Mouse (Mus musculus) heart, embryonic 13.5 days (tissue): Measurements from ENCODE around the gene Hspa12a. TPM values are rescaled to one million over a fixed set of nuclear protein-coding genes. Genes with fewer than 3 reads are reported as not detected.

Source experiments
- ATAC-seq: fragments of 200-750 bp; cut with Nextera tagmentation; 2 replicates; pipeline ENCODE4 v1.8.0; 2017; ENCODE audit warnings: moderate TSS enrichment; ENCODE audit not compliant: insufficient number of reproducible peaks, low FRiP score, low TSS enrichment; ENCODE audit errors: extremely low read depth
- H3K27ac ChIP-seq: fragments of 300-500 bp; sonication (generic); replicated peaks from 2 replicates; pipeline ENCODE4 v1.5.1; 2015; ENCODE audit warnings: moderate library complexity, mild to moderate bottlenecking, inconsistent platforms
- H3K27me3 ChIP-seq: fragments of 300-500 bp; sonication (generic); replicated peaks from 2 replicates; pipeline ENCODE4 v1.6.1; 2015; ENCODE audit warnings: mild to moderate bottlenecking, inconsistent platforms
- H3K36me3 ChIP-seq: fragments of 300-500 bp; sonication (generic); 2 replicates; pipeline ENCODE4 v1.6.1; 2015; ENCODE audit warnings: mild to moderate bottlenecking, inconsistent platforms
- H3K4me1 ChIP-seq: fragments of 300-500 bp; sonication (generic); 2 replicates; pipeline ENCODE4 v1.6.1; 2015; ENCODE audit warnings: inconsistent platforms
- H3K4me2 ChIP-seq: fragments of 300-500 bp; sonication (generic); 2 replicates; pipeline ENCODE4 v1.6.1; 2015; ENCODE audit warnings: inconsistent platforms, mild to moderate bottlenecking, moderate library complexity
- H3K4me3 ChIP-seq: fragments of 300-500 bp; sonication (generic); 2 replicates; pipeline ENCODE4 v1.5.1; 2015; ENCODE audit warnings: moderate library complexity, mild to moderate bottlenecking, inconsistent platforms
- H3K9ac ChIP-seq: fragments of 300-500 bp; sonication (generic); 2 replicates; pipeline ENCODE4 v1.6.1; 2015; ENCODE audit warnings: inconsistent platforms, mild to moderate bottlenecking, moderate library complexity
- H3K9me3 ChIP-seq: fragments of 300-500 bp; sonication (generic); 2 replicates; pipeline ENCODE4 v1.6.1; 2016; ENCODE audit warnings: inconsistent platforms
- WGBS: fragments of 180-500 bp; shearing (Covaris S2); methylation state at CpG from one replicate; pipeline ENCODE4 v1.1.7; 2015; ENCODE audit warnings: mixed read lengths; 5-methylcytosine and 5-hydroxymethylcytosine counted together
- polyA plus RNA-seq: library from polyadenylated mRNA; unstranded; fragments of >200 nt; fragmentation: Nextera tagmentation; extraction: Ambion mirVana; gene quantifications from 2 replicates; pipeline ENCODE4 v1.2.1, GENCODE M21; 2015

The Hspa12a gene
- 9.0 and 9.1 TPM in 2 replicates for polyA plus RNA-seq

DNA sequence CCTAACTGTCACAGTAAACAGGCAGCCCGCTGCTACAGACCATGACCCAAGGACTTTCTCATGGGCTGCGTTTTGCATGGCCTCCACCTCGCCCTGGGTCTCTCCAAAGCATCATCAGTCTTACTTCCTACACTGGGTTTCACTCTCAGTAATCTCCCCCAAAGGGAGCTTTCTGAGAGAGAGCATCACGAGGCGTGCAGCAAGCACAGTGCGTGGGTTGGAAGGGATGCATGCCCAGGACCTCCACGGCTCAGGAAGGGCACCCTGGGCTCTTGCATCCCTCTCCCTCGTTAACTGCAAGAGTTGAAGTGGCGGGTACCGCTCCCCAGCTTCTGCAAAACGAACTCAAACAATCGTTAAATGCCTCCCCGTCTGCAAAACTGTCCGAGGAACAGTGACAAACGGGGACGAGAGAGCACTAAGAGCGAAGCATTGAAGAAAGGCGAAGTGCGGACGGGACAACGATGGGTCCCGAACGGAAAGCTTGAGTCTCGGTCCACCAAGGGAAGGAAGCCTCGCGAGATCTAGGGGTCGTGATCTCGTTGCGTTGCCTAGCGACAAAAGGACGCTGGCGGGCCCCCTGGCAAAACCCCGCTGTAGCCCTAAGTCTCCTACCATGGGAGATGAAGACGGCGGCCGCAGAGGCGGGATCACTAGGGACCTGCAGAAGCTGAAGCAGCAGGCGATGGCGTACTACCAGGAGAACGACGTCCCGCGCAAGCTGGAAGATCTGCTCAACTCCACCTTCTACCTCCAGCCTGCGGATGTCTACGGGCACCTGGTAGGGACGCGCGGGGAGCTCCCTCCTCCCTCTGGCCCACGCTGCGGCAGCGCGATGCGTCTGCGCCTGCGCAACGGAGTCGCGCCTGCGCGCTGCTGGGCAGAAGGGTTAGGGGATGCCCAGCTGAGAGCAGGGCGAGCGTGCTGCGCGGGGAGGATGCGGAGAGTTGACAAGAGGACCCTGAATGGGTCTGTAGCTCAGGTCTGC is at the start of gene Hspa12a, which contains the start of gene Eno4:
Gene Hspa12a, minus strand, starts transcription at position 814 of the 988 bp plus-strand sequence.
Gene Eno4, plus strand, starts transcription at position 585 of the 988 bp plus-strand sequence.
- H3K27ac ChIP-seq, result peak within 1 kb of the TSS; percentile 71
- ATAC-seq, result peak; percentile 88
- under 1% methylated on average over 65 of the region's 65 CpGs for WGBS
- no peaks in the 10 kb centered on the region for H3K9me3 ChIP-seq
- peak within 1 kb of the TSS; percentile 62 for H3K4me3 ChIP-seq
- peak within 1 kb of the TSS; percentile 97 for H3K4me2 ChIP-seq
- H3K9ac ChIP-seq, result peak within 1 kb of the TSS; percentile 81
- no peaks in the 10 kb centered on the region for H3K36me3 ChIP-seq
- peaks cover 13% of the 10 kb centered on the region for H3K4me1 ChIP-seq
- H3K27me3 ChIP-seq, result peaks cover 21% of the 10 kb centered on the region; the same call in 1 of the 2 replicates

DNA sequence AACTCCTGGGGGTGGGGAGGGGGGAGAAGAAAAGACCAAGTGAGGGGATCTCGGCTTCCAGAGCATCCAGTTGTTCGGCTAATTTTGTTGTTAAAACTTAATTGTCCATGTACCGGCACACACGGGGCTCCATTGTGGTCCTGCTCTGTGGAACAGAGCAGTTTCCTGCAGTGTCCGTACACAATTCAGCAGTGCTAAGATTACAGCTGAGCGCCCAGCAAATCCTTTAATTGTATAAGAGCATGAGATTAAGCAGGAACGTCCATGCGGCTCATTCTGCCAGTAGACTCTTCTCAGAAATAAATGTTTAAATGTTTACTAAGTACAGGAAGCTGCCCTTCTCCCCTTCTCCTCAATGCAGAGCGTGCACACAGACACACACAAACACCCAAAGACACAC is 38.1 kb upstream of the Hspa12a start:
- Histone ChIP-seq H3K4me1 (peaks cover 13% of the 10 kb centered on the region), H3K9me3 (no peaks in the 10 kb centered on the region), H3K36me3 (no peaks in the 10 kb centered on the region), H3K4me3 (no peak overlapping the region), H3K9ac (no peak overlapping the region), H3K27me3 (no peaks in the 10 kb centered on the region; the same call in 1 of the 2 replicates), H3K4me2 (peak overlapping the region; percentile 34; the same call in 1 of the 2 replicates), H3K27ac (no peak overlapping the region)
- no peak for ATAC-seq
- WGBS, result 51% methylated on average over 9 of the region's 9 CpGs

DNA sequence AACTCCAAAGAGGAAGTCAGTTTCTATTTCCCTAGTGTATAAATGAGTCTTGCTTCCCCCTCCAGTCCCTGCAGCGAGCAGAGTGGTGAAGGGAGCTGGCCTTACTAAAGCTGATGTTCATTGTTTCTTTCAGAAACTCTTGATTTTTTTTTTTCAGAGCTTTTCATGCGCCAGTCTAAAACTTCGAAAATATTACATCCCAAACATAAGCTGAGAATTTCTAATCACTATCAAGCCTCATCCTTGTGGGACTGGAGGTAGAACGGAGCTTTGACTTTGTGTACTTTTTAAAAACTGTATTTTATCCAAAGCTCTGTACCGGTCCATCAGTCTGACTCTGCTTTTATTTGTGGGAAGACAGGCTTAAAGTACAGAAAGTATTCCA is 36.6 kb upstream of the Hspa12a start:
- ATAC-seq, result no peak
- Histone ChIP-seq H3K4me2 (peak overlapping the region; percentile 54), H3K4me3 (peak overlapping the region; percentile 26)

DNA sequence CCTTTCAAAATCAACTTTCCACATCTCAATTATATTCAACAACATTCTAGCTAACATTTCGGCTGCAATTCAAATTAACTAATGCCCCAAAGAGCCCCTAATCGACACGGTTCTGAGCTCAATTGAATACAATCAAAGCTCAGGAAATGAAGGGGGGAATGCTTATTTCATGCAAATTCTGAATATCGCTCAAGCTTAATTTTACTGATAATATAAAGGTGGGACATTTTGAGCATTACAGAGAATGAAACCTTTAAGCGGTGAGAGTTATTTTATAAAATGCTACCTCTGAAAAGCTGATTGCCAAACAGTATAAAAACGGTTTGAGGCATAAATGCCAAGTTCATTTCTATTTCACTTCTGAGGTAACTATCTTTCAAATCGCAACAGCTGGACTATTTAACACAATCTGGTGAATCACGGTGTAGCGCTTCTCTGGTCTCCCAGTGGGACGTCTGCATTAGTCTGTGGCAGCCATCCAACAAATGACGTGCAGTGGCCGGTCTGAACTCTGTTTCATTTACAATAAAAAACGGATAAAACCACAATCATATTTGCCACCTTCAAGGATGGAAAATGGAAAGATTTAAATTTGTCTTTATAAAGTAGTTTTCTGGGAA is 36.1 kb upstream of the Hspa12a start:
- no peak overlapping the region for H3K27ac ChIP-seq
- 53% methylated on average over 13 of the region's 13 CpGs for WGBS
- peaks cover 13% of the 10 kb centered on the region for H3K4me1 ChIP-seq
- H3K9ac ChIP-seq, result no peak overlapping the region
- H3K4me2 ChIP-seq, result peak overlapping the region; percentile 54
- H3K4me3 ChIP-seq, result peak overlapping the region; percentile 26
- H3K27me3 ChIP-seq, result no peaks in the 10 kb centered on the region; the same call in 1 of the 2 replicates
- H3K9me3 ChIP-seq, result no peaks in the 10 kb centered on the region
- H3K36me3 ChIP-seq, result no peaks in the 10 kb centered on the region
- no peak for ATAC-seq

More for the DNA sequence above, 36.6 kb upstream of the Hspa12a start:
- Histone ChIP-seq H3K27ac (no peak overlapping the region), H3K9me3 (no peaks in the 10 kb centered on the region), H3K4me1 (peaks cover 13% of the 10 kb centered on the region), H3K9ac (no peak overlapping the region), H3K36me3 (no peaks in the 10 kb centered on the region), H3K27me3 (no peaks in the 10 kb centered on the region; the same call in 1 of the 2 replicates)
- 70% methylated on average over 5 of the region's 5 CpGs for WGBS

DNA sequence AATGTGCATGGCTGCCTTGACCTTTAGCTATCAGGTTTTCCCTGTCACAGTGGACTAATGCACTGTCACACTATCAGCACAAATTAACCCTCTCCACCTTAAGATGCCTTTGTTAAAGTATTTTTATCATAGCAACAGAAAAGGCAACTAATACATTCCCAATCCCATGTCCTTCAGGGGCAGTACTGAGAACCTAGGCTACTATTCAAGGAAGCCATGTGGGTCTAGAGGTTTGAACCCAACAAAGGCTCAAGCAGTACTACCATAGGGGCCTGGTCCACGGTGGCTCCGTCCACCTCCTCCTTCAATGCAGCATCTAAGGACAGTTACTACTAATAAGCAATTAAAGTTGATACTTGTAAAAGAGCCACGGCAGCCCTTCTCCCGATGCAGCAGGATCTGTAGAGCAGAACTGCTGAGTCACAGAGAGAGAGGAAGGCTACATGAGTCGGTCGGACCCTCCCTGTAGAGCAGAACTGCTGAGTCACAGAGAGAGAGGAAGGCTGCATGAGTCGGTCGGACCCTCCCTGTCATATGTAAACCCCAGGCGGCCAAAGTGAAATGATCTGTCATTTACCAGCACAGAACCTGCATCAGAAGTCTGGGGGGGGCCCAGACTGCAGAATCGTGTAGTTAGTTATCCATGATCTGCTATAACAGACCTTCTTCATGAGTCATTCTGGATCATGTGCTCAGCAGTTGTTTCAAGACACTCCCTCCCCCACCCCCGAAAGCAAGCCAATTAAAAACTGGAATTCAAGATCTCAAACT is 35.1 kb upstream of the Hspa12a start:
- H3K9me3 ChIP-seq, result no peaks in the 10 kb centered on the region
- H3K4me2 ChIP-seq, result peak overlapping the region; percentile 54
- no peak overlapping the region for H3K27ac ChIP-seq
- H3K4me1 ChIP-seq, result peaks cover 13% of the 10 kb centered on the region
- no peak overlapping the region for H3K9ac ChIP-seq
- H3K36me3 ChIP-seq, result no peaks in the 10 kb centered on the region
- no peak overlapping the region for H3K4me3 ChIP-seq
- peak; percentile 90 for ATAC-seq
- no peaks in the 10 kb centered on the region; the same call in 1 of the 2 replicates for H3K27me3 ChIP-seq
- WGBS, result 59% methylated on average over 11 of the region's 11 CpGs

DNA sequence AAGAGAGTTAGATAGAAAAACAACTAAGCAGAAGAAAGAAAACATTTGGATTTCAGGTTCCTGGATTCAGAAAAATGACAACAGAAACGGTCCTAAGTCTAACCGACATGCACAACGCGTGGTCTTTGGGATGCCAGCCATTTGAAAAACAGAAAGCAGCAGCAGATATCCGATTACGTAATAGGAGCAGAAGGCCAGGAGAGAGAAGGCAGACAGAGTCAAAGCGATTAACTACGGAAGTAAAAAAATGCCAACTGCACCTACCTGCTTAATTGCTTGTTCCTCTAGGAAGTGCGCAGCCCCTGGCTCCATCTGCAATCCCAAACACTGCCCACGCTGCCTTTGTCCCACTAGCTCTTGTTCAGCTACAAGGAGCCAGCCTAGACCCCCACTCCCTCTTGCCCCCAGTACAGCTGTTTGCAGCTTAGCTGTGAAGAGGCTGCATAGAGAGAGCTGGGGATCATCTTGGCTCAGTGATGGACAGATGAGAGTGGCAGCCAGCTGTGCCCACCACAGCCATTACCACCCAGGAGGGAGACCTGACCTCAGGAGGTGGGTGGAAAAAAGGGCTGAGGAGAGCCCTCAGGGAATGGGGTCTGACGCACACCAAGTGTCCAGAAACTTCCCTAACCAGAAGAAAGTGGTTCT is 31.9 kb upstream of the Hspa12a start:
- ATAC-seq, result no peak
- no peaks in the 10 kb centered on the region for H3K36me3 ChIP-seq
- no peak overlapping the region for H3K4me3 ChIP-seq
- peaks cover 10% of the 10 kb centered on the region for H3K4me1 ChIP-seq
- 76% methylated on average over 11 of the region's 11 CpGs for WGBS
- H3K4me2 ChIP-seq, result no peak overlapping the region
- peaks cover 22% of the 10 kb centered on the region for H3K27me3 ChIP-seq
- H3K9me3 ChIP-seq, result no peaks in the 10 kb centered on the region
- H3K9ac ChIP-seq, result no peak overlapping the region
- H3K27ac ChIP-seq, result no peak overlapping the region

DNA sequence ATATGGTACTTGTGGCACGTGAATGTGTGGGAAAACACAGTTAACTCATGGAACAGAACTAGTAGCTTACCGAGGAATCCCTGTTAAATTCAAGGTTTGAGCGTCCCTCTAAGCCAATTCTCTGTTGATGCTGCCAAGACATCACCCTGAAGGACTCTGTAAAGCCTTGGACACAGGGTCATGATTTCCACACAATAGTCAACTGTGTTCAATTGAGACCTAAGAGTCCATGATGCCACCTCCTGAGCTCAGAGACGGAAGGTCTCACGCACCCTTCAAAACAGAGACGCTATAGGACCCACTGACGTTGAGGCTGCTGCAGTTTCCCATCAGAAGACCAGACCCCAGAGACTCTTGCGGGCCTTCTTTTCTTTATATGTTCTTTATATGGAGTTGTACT is 30.7 kb upstream of the Hspa12a start:
- no peak for ATAC-seq
- no peak overlapping the region for H3K4me2 ChIP-seq
- no peak overlapping the region for H3K27ac ChIP-seq
- no peaks in the 10 kb centered on the region for H3K9me3 ChIP-seq
- WGBS, result 83% methylated on average over 8 of the region's 8 CpGs
- peaks cover 30% of the 10 kb centered on the region for H3K27me3 ChIP-seq
- H3K36me3 ChIP-seq, result no peaks in the 10 kb centered on the region
- no peak overlapping the region for H3K9ac ChIP-seq
- no peak overlapping the region for H3K4me3 ChIP-seq
- H3K4me1 ChIP-seq, result peaks cover 5% of the 10 kb centered on the region

DNA sequence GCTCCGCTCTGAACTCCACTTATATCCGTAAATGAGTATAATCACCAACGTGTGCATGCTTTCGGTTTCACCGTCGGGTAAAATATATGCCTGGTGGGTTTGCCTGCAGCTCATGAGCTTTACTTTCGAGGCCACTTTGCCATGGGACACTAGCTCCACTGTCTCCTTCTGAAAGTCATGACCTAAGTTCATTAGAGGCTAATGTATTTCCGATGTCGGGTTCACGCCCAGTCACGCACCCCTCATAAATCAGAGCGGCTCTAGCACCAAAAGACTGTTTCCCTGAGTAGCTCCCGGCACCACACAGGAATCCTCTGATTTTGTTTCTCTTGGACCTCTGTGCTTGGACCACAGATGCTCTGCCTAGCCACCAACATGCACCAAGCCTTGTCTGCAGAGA is 27.4 kb upstream of the Hspa12a start:
- no peak for ATAC-seq
- Histone ChIP-seq H3K4me1 (no peaks in the 10 kb centered on the region), H3K4me2 (no peak overlapping the region), H3K9me3 (no peaks in the 10 kb centered on the region), H3K9ac (no peak overlapping the region), H3K36me3 (no peaks in the 10 kb centered on the region), H3K4me3 (no peak overlapping the region), H3K27ac (no peak overlapping the region), H3K27me3 (peaks cover 50% of the 10 kb centered on the region)
- 79% methylated on average over 13 of the region's 13 CpGs for WGBS

DNA sequence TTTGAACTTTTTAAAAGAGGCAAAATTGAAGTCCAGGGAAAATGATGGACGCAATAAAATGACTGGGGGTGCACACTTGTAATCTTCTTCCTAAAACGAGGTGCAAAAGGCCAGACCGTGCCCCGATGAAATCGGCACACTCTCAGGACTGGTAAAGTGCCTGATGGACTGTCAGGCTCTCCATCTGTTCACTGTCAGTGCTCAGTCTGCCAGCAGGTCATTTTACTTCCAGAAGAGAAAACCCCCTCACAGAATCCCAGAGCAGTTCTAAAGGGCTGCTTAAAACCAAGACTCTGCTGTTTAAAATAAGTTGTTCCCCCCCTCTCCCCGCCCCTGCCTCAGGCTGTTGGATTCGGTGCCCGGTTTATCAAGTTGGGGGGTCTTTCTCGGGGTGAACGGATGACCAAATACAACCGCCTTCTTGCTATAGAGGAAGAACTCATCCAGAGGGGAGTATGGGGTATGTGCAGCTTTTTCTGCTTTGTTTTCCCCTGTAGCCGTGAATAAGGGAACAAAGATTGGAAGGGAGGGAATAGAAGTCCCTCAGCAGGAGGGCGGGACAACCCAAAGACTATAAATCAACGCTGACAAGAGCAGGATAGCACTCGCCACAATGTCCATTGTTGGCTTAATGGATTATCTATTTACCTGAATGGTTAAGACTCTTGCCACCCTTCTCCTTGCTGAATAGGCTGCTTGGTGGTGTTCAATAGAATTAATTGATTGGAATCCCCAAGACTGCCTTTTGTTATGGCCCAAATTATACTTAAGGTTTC is 25.5 kb upstream of the Hspa12a start:
- Histone ChIP-seq H3K9me3 (no peaks in the 10 kb centered on the region), H3K36me3 (no peaks in the 10 kb centered on the region), H3K27me3 (peaks cover 58% of the 10 kb centered on the region), H3K27ac (no peak overlapping the region), H3K9ac (no peak overlapping the region), H3K4me3 (no peak overlapping the region), H3K4me2 (peak overlapping the region; percentile 20; the same call in 1 of the 2 replicates), H3K4me1 (no peaks in the 10 kb centered on the region)
- ATAC-seq, result no peak
- WGBS, result 41% methylated on average over 15 of the region's 15 CpGs

DNA sequence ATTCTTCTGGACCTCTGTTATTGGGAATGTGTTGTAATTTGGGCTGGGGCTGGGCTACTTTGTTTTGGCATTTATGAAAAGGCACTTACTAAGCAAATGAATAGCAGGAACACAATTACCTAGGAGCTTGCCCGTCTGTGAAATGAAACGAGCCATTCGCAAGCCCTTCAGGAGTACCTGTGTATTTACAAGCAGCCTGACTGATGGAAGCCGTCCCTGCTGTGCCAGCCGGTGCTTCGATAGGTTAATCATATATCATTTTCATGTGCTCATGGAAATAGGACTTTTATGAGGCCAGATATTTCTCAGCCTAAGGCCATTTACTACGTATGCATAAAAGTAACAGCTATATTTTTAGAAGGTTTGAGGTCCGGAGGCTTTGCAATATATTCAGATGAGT is 19.6 kb upstream of the Hspa12a start:
- H3K9me3 ChIP-seq, result no peaks in the 10 kb centered on the region
- H3K4me2 ChIP-seq, result no peak overlapping the region
- ATAC-seq, result no peak
- no peak overlapping the region for H3K27ac ChIP-seq
- peaks cover 33% of the 10 kb centered on the region for H3K27me3 ChIP-seq
- no peaks in the 10 kb centered on the region for H3K4me1 ChIP-seq
- H3K9ac ChIP-seq, result no peak overlapping the region
- 77% methylated on average over 8 of the region's 8 CpGs for WGBS
- no peak overlapping the region for H3K4me3 ChIP-seq
- H3K36me3 ChIP-seq, result no peaks in the 10 kb centered on the region
